Mouse (Mus musculus) ES-E14 (cell line): ENCODE data around the gene Jph2.

Experiments used
- CHD2 ChIP-seq: IDR thresholded peaks from 2 replicates; pipeline ENCODE4 v1.6.1; 2014; ENCODE audit warnings: mild to moderate bottlenecking, low read depth, low read length, inconsistent platforms
- MAFK ChIP-seq: IDR thresholded peaks from 2 replicates; pipeline ENCODE4 v1.6.1; 2014; ENCODE audit warnings: mild to moderate bottlenecking, low read depth, low read length, inconsistent platforms; ENCODE audit not compliant: insufficient read depth
- ZNF384 ChIP-seq: IDR thresholded peaks from 2 replicates; pipeline ENCODE4 v1.6.1; 2012; ENCODE audit warnings: low read depth, low read length, inconsistent platforms

- TF ChIP-seq CHD2 (no peak), ZNF384 (no peak), MAFK (no peak)
Observed at GRCm38 (mm10) chr2:163375468-163375867, 22.3 kb downstream of the Jph2 start.
